Mouse (Mus musculus) 416B (cell line): Measurements from ENCODE around the gene Nosip.
A peak's percentile ranks its signal among the peaks of the same experiment; 100 is the strongest.

ENCODE experiments used
- DNase-seq: peaks from one replicate; pipeline ENCODE4 v3.0.0; 2011; ENCODE audit warnings: low read depth

Nosip gene

GRCm38 (mm10) chr7:45058607-45059571 lies 3.3 kb upstream of the Nosip start:
- DNase-seq: no peak

DNA sequence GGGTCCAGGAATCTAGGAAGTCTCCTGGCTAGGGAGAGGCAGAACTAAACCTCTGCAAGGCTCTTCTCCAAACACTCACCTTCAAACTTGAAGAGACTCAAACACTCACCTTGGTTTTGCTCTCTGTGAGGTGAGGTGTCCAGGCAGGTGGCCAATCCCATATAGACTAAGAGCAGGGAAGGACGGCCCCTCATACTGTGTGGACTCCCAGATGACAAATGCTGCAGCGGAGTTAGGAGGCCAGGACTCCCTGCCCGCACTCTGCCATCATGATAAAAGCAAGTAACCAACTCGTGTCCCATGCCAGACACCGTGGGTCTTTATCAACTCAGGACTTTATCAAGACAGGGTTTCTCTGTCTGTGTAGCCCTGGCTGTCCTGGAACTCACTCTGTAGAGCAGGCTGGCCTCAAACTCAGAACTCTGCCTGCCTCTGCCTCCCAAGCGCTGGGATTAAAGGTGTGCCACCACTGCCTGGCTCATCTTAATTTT lies 1.6 kb upstream of the Nosip start:
- DNase-seq: no peak

DNA sequence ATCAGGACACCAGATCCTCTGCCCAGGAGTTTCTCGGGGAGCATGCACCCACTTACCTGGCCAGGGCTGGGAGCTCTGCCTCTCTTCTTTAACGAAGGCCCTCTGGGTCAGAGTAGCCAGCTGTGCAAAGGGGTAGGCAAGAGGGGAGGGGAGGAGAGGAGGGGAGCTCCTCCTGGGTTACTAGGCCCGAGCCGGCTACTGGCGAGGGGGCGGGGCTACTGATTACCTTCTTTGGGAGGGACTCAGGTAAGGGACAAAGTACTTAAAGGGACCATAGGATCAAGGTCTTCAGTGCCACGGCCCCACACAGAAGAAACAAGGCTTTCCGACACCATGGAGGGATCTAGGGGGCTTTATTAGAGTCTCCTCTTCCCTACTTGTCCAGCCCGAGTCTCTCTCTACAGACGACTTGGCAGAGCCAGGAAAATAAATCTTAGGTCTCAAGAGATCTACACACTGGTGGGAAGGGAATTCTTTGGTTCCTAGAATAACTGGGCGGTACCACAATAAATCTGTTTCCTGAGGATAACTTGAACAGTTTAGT lies 625 bp upstream of the Nosip start:
- DNase-seq: no peak

DNA sequence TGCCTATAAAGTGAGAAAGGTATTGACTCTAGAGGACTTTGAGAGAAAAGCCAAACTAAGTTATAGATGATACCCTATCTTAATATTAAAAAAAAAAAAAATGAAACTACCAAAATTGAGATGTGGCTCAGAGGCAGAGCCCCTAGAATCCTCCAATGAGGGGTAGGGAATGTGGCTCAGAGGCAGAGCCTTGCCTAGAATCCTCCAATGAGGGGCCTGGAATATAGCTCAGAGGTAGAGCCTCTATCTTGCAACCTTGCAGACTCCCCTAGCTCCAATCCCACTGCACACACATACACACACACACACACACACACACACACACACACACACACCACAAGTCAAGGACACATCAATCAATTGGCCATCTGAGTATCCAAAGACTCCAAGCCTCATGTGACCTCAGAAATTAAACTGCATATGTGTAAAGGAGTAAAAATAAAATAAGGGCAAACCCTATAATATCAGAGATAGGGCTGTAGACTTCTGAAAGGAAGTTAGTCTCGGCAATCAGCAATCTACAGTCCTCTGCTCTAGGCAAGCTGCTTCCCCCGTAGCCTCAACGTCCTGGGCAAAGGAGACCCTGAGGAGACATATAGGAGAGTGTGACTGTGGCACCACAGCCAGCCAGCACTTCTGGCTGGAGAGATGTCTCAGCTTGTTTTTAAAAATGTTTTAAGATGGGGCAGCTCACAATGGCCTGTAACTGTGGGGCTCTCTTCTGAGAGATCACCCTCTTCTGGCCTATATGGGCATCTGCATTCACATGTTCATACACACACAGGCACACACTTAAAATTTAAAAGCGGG lies 5.2 kb downstream of the Nosip start:
- peak; percentile 72 for DNase-seq

DNA sequence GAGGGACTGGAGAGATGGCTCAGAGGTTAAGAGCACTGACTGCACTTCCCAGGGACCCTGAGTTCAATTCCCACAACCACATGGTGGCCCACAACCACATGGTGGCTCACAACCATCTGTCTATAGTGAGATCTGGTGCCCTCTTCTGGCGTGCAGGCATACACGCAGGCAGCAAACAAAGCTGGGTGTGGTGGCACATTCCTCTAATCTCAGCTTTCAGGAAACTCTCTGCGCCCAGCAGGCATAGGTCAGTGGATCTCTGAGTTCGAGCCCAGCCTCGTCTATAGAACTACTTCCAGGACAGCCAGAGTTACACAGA lies 5.7 kb downstream of the Nosip start:
- DNase-seq: peak; percentile 90

DNA sequence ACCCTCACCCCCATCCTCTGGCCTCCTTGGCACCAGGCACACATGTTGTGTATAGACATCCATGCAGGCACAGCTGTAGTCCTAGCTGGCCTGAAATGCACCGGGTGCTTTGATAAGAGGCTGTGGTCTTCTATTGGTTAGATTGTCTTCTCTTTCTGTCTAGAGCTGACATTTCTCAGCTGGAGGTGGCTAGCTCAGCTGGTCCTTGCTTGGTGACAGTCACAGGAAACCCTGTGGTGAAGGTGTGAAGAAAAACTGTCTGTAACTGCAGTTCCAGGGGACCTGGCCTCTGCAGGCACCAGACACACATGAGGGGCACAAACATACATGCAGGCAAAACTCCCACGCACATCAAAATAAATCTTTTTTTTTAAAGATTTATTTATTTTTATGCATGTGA lies 7.4 kb downstream of the Nosip start:
- DNase-seq: no peak

GRCm38 (mm10) chr7:45072230-45072629 lies 10.0 kb downstream of the Nosip start:
- peak; percentile 80 for DNase-seq

DNA sequence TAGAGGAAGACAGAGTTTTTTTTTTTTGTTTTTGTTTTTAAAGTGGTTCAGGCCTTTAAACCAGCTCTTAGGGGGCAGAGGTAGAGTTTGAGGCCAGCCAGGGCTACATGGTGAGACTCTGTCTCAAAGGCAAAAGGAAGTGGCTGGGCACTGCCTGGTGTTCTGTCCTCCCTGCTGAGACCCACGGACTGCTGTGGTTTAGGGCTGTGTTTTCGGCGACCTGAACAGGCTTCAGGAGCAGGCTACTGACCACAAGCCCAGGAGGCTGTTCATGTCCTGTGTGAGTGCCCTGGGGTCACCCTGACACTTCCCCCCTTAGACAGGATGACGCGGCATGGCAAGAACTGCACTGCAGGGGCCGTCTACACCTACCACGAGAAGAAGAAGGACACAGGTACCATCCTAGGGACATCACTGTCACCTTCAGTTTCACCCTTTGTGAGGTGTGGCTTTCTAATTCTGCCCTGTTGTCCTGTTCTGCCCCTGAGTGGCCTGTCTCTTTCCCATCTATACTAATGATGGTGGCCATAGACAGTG lies 11.0 kb downstream of the Nosip start:
- peak; percentile 82 for DNase-seq

DNA sequence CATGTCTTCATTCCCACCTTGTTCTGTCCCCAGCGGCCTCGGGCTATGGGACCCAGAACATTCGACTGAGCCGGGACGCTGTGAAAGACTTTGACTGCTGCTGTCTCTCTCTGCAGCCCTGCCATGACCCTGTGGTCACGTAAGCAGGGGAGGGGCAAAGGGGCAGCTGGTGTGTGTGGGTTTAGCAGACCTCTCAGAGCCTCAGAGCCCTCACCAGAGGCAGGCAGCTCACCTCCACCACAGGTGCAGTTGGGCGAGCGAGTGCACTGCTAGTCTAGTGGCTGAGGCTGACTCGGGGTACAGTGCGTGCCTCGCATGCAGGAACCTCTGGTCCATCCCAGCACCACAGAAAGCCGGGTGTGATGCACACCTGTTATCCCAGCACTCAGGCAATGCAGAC lies 11.7 kb downstream of the Nosip start:
- DNase-seq: no peak

DNA sequence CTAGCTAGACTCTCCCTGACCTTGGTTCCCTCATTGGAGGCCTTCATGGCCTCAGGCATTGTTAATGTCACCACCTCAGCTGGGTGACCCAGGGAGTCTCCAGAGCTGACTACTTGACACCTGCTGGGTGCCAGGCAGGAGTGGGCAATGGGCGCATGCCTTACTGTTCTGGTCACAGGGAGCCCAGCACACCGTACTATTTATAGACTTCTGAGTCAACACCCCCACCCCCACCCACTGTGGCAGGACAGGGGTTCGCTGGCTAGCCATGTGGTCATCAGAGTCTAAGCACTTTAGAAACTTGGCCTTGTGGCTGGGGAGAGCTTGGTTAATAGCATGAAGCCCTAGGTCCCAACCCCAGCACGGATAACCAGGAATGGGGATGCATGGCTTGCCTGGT lies 13.2 kb downstream of the Nosip start:
- peak; percentile 53 for DNase-seq

- no peak for DNase-seq
Observed at GRCm38 (mm10) chr7:45076501-45076900, 14.3 kb downstream of the Nosip start.

DNA sequence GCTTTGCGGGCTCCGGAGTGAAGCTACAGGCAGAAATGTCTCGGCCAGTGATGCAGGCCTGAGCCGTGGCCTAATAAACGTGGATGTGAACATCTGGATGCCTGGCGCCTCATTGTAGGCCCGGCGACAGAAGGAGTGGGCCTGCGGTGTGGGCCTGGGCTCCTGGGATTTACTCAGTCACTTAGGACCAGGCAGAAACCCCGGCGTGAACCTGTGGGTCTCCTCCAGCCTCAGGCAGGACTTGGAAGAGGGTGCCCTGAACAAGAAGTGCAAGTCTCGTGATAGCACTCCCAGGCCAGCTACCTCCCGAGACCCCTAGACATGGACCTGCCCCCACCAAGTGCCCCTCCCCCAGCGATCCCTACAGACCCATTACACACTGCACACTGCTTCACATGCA lies 15.1 kb downstream of the Nosip start:
- no peak for DNase-seq

GRCm38 (mm10) chr7:45077829-45078228 lies 15.6 kb downstream of the Nosip start:
- DNase-seq: no peak

DNA sequence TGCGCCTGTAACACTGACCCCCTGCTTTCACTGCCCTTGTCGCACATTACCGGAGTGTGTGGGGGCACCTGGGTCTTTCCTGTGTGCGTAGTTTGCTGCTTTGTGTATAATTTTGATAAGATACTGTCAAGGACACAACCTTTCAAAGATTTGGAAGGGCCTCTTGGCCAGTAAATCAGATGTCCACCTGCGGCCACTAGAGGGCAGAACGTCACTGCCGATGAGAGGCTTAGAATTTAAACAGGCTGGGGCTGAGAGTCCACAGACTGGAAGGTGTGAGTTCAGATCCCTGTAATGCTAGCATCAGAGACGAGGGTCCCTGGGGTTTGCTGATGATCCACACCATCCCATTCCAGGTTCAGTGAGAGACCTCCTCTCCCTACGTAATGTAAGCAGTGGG lies 16.3 kb downstream of the Nosip start:
- DNase-seq: peak; percentile 84

- peak; percentile 89 for DNase-seq
Observed at GRCm38 (mm10) chr7:45079856-45080255, 17.6 kb downstream of the Nosip start.

DNA sequence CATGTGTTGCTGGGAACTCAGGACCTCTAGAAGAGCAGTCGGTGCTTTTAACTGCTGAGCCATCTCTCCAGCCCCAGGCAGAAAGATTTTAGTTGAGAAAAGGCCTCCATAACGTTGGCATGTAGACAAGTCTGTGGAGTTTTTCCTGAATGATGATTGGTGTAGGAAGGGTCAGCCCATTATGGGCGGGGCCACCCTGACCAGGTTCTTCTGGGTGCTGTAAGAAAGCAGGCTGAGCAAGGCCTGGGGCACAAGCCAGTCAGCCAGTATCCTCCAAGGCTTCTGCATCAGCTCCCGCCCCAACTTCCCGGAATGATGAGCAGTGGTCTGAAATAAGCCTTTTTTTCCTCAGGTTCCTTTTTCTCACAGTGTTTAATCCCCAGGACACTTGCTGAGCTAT lies 18.8 kb downstream of the Nosip start:
- DNase-seq: peak; percentile 51

GRCm38 (mm10) chr7:45082401-45083299 lies 20.4 kb downstream of the Nosip start:
- DNase-seq: peak; percentile 94

GRCm38 (mm10) chr7:45083300-45083890 lies 21.2 kb downstream of the Nosip start:
- DNase-seq: no peak

- no peak for DNase-seq
Observed at GRCm38 (mm10) chr7:45086084-45086483, 23.9 kb downstream of the Nosip start.

GRCm38 (mm10) chr7:45088597-45088996 lies 26.4 kb downstream of the Nosip start:
- no peak for DNase-seq
